Mouse (Mus musculus): ENCODE measurements around the gene Iltifb. TPM values are rescaled to one million over a fixed set of nuclear protein-coding genes. Genes with fewer than 3 reads are reported as not detected.
"Not testable (repeated sequence)": the region's sequence is repeated elsewhere in the genome, so short reads cannot be mapped to it uniquely, and the experiment has no call there.

Gene Iltifb
- polyA plus RNA-seq, 2 experiments: not detected

- WGBS (ENCODE audit: insufficient replicate concordance): 22% methylated on average over 8 of the region's 8 CpGs
Observed at GRCm38 (mm10) chr10:118319024-118319423, 24.2 kb upstream of the Iltifb start.

GRCm38 (mm10) chr10:118302133-118302532 lies 7.3 kb upstream of the Iltifb start:
- H3K27ac ChIP-seq; H3K9ac ChIP-seq (replicated peaks): not testable (repeated sequence)
- 21% methylated on average over 2 of the region's 2 CpGs for WGBS (ENCODE audit: insufficient replicate concordance)

More at GRCm38 (mm10) chr10:118319024-118319423, 24.2 kb upstream of the Iltifb start:
- Histone ChIP-seq H3K27me3 (ENCODE audit: control insufficient read depth, insufficient read depth, low read length) (no peaks in the 10 kb centered on the region), H3K9ac (replicated peaks) (no peak overlapping the region), H3K4me2 (ENCODE audit: low read depth) (no peak overlapping the region), H3K9me3 (ENCODE audit: control insufficient read depth, low read length) (no peaks in the 10 kb centered on the region), H3K36me3 (replicated peaks; ENCODE audit: control insufficient read depth, insufficient read depth, low read depth) (no peaks in the 10 kb centered on the region), H3K4me1 (replicated peaks; ENCODE audit: control insufficient read depth in 2 of 2, insufficient read depth in 2 of 2, low read length in 1 of 2) (no peaks in the 10 kb centered on the region), H3K27ac (no peak overlapping the region), H3K4me3 (ENCODE audit: insufficient read depth in 1 of 2, low read depth in 2 of 2, low read length in 2 of 2) (no peak overlapping the region)
- TF ChIP-seq CTCF (IDR thresholded peaks at IDR 0.05; ENCODE audit: low read depth) (no peak), EP300 (IDR thresholded peaks at IDR 0.05; ENCODE audit: low read depth) (no peak)
- no peak for DNase-seq (ENCODE audit: low read depth in 3 of 3, low spot score in 3 of 3)
- ATAC-seq (ENCODE audit: insufficient read depth): no peak

DNA sequence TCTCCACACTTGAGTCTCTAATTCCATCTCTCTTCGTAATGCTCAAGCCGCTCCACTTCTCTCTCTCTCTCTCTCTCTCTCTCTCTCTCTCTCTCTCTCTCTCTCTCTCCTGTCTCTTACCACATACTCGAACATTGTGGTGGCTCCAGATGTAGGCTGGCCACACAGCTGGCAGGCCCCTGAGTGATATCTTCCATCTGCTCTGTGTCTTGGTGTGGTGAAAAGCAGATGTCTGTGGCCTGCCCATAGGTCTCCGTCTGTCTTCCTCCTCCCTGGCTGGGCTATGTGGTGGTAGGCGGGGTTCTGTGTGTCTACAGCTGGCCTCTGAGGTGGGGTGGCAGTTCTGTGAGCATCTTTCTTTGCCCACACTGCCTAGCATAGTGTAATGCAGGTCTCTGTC lies 11.8 kb downstream of the Iltifb start:
- H3K4me2 ChIP-seq (ENCODE audit: low read depth); H3K9me3 ChIP-seq (ENCODE audit: control insufficient read depth, low read length); H3K4me1 ChIP-seq (replicated peaks; ENCODE audit: control insufficient read depth in 2 of 2, insufficient read depth in 2 of 2, low read length in 1 of 2); H3K27ac ChIP-seq; H3K9ac ChIP-seq (replicated peaks); ATAC-seq (ENCODE audit: insufficient read depth); H3K27me3 ChIP-seq (ENCODE audit: control insufficient read depth, insufficient read depth, low read length); DNase-seq (ENCODE audit: low read depth in 3 of 3, low spot score in 3 of 3); H3K36me3 ChIP-seq (replicated peaks; ENCODE audit: control insufficient read depth, insufficient read depth, low read depth); H3K4me3 ChIP-seq (ENCODE audit: insufficient read depth in 1 of 2, low read depth in 2 of 2, low read length in 2 of 2): not testable (repeated sequence)
- WGBS (ENCODE audit: insufficient replicate concordance): no CpG with 5 or more reads among the region's 5 CpGs

More at GRCm38 (mm10) chr10:118302133-118302532, 7.3 kb upstream of the Iltifb start:
- H3K4me2 ChIP-seq (ENCODE audit: low read depth); H3K4me3 ChIP-seq (ENCODE audit: insufficient read depth in 1 of 2, low read depth in 2 of 2, low read length in 2 of 2); ATAC-seq (ENCODE audit: insufficient read depth); H3K36me3 ChIP-seq (replicated peaks; ENCODE audit: control insufficient read depth, insufficient read depth, low read depth); DNase-seq (ENCODE audit: low read depth in 3 of 3, low spot score in 3 of 3); H3K27me3 ChIP-seq (ENCODE audit: control insufficient read depth, insufficient read depth, low read length); H3K9me3 ChIP-seq (ENCODE audit: control insufficient read depth, low read length); H3K4me1 ChIP-seq (replicated peaks; ENCODE audit: control insufficient read depth in 2 of 2, insufficient read depth in 2 of 2, low read length in 1 of 2): not testable (repeated sequence)

DNA sequence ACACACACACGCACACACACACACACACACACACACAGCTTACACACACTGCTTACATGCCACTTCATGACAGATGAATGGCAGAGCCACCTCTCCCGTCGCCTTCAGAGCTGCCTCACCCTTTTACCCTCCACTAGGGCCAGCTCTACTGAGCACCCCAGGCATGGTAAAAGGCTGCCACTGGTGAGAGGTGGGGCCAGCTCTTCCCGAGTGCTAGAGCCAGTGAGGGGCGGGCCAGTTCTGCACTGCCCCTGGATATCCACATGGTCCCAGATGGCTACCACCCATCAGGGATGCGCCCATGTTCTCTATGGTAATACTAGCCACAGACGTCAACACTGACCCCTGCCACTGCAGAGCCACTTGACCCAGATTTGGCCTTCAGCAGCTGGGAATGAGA lies 12.3 kb downstream of the Iltifb start:
- 61% methylated on average over 7 of the region's 7 CpGs for WGBS (ENCODE audit: insufficient replicate concordance)
- not testable (repeated sequence) for H3K27ac ChIP-seq; ATAC-seq (ENCODE audit: insufficient read depth); H3K9ac ChIP-seq (replicated peaks); H3K4me3 ChIP-seq (ENCODE audit: insufficient read depth in 1 of 2, low read depth in 2 of 2, low read length in 2 of 2); DNase-seq (ENCODE audit: low read depth in 3 of 3, low spot score in 3 of 3); H3K4me2 ChIP-seq (ENCODE audit: low read depth); H3K9me3 ChIP-seq (ENCODE audit: control insufficient read depth, low read length); H3K4me1 ChIP-seq (replicated peaks; ENCODE audit: control insufficient read depth in 2 of 2, insufficient read depth in 2 of 2, low read length in 1 of 2); H3K36me3 ChIP-seq (replicated peaks; ENCODE audit: control insufficient read depth, insufficient read depth, low read depth); H3K27me3 ChIP-seq (ENCODE audit: control insufficient read depth, insufficient read depth, low read length)

GRCm38 (mm10) chr10:118278069-118278468 lies 16.8 kb downstream of the Iltifb start:
- H3K27ac ChIP-seq; H3K9ac ChIP-seq (replicated peaks); H3K27me3 ChIP-seq (ENCODE audit: control insufficient read depth, insufficient read depth, low read length); H3K4me2 ChIP-seq (ENCODE audit: low read depth); H3K4me1 ChIP-seq (replicated peaks; ENCODE audit: control insufficient read depth in 2 of 2, insufficient read depth in 2 of 2, low read length in 1 of 2); ATAC-seq (ENCODE audit: insufficient read depth); H3K36me3 ChIP-seq (replicated peaks; ENCODE audit: control insufficient read depth, insufficient read depth, low read depth); DNase-seq (ENCODE audit: low read depth in 3 of 3, low spot score in 3 of 3); H3K4me3 ChIP-seq (ENCODE audit: insufficient read depth in 1 of 2, low read depth in 2 of 2, low read length in 2 of 2); H3K9me3 ChIP-seq (ENCODE audit: control insufficient read depth, low read length): not testable (repeated sequence)
- no CpG with 5 or more reads among the region's 4 CpGs for WGBS (ENCODE audit: insufficient replicate concordance)

- not testable (repeated sequence) for H3K4me1 ChIP-seq (replicated peaks; ENCODE audit: control insufficient read depth in 2 of 2, insufficient read depth in 2 of 2, low read length in 1 of 2); H3K9me3 ChIP-seq (ENCODE audit: control insufficient read depth, low read length); H3K4me3 ChIP-seq (ENCODE audit: insufficient read depth in 1 of 2, low read depth in 2 of 2, low read length in 2 of 2); H3K4me2 ChIP-seq (ENCODE audit: low read depth); ATAC-seq (ENCODE audit: insufficient read depth); H3K9ac ChIP-seq (replicated peaks); H3K27me3 ChIP-seq (ENCODE audit: control insufficient read depth, insufficient read depth, low read length); H3K36me3 ChIP-seq (replicated peaks; ENCODE audit: control insufficient read depth, insufficient read depth, low read depth); DNase-seq (ENCODE audit: low read depth in 3 of 3, low spot score in 3 of 3); H3K27ac ChIP-seq
- WGBS (ENCODE audit: insufficient replicate concordance): no CpG with 5 or more reads among the region's 2 CpGs
Observed at GRCm38 (mm10) chr10:118271416-118271815, 23.4 kb downstream of the Iltifb start.

- not testable (repeated sequence) for H3K4me2 ChIP-seq (ENCODE audit: low read depth); H3K27ac ChIP-seq; H3K9me3 ChIP-seq (ENCODE audit: control insufficient read depth, low read length); DNase-seq (ENCODE audit: low read depth in 3 of 3, low spot score in 3 of 3); H3K27me3 ChIP-seq (ENCODE audit: control insufficient read depth, insufficient read depth, low read length); H3K9ac ChIP-seq (replicated peaks); ATAC-seq (ENCODE audit: insufficient read depth); H3K4me1 ChIP-seq (replicated peaks; ENCODE audit: control insufficient read depth in 2 of 2, insufficient read depth in 2 of 2, low read length in 1 of 2); H3K4me3 ChIP-seq (ENCODE audit: insufficient read depth in 1 of 2, low read depth in 2 of 2, low read length in 2 of 2); H3K36me3 ChIP-seq (replicated peaks; ENCODE audit: control insufficient read depth, insufficient read depth, low read depth)
- 0% methylated on average over 3 of the region's 8 CpGs for WGBS (ENCODE audit: insufficient replicate concordance)
Observed at GRCm38 (mm10) chr10:118268812-118269211, 26.0 kb downstream of the Iltifb start.

- ATAC-seq (ENCODE audit: insufficient read depth); H3K4me1 ChIP-seq (replicated peaks; ENCODE audit: control insufficient read depth in 2 of 2, insufficient read depth in 2 of 2, low read length in 1 of 2): not testable (repeated sequence)
- WGBS (ENCODE audit: insufficient replicate concordance): no CpG with 5 or more reads among the region's 13 CpGs
Observed at GRCm38 (mm10) chr10:118258388-118258787, 36.5 kb downstream of the Iltifb start, which contains the start of gene Gm32802. Gm32802 (plus strand) TSS chr10:118258688.

More at GRCm38 (mm10) chr10:118258388-118258787, 36.5 kb downstream of the Iltifb start, which contains the start of gene Gm32802:
- not testable (repeated sequence) for H3K9me3 ChIP-seq (ENCODE audit: control insufficient read depth, low read length); H3K4me3 ChIP-seq (ENCODE audit: insufficient read depth in 1 of 2, low read depth in 2 of 2, low read length in 2 of 2); H3K4me2 ChIP-seq (ENCODE audit: low read depth); H3K9ac ChIP-seq (replicated peaks); DNase-seq (ENCODE audit: low read depth in 3 of 3, low spot score in 3 of 3); H3K36me3 ChIP-seq (replicated peaks; ENCODE audit: control insufficient read depth, insufficient read depth, low read depth); H3K27ac ChIP-seq; H3K27me3 ChIP-seq (ENCODE audit: control insufficient read depth, insufficient read depth, low read length)
